Mouse (Mus musculus) ES-E14 (cell line): ENCODE measurements around the gene Tnpo3. TPM values are rescaled to one million over a fixed set of nuclear protein-coding genes. Genes with fewer than 3 reads are reported as not detected.
A peak's percentile ranks its signal among the peaks of the same experiment; 100 is the strongest.

Source experiments
- DNase-seq: peaks from one replicate; pipeline ENCODE4 v3.0.0-alpha.2; 2013; ENCODE audit warnings: low read depth, low spot score
- H3K27ac ChIP-seq: 2 replicates; pipeline ENCODE4 v1.5.1; 2012; ENCODE audit warnings: low read depth, mild to moderate bottlenecking, low read length, moderate library complexity, mixed read lengths; ENCODE audit not compliant: poor library complexity, insufficient read depth, severe bottlenecking
- H3K36me3 ChIP-seq: 2 replicates; pipeline ENCODE4 v1.6.1; 2012; ENCODE audit warnings: mild to moderate bottlenecking, low read length, moderate library complexity, mixed read lengths; ENCODE audit not compliant: control insufficient read depth, poor library complexity, insufficient read depth, severe bottlenecking
- H3K4me1 ChIP-seq, 2 experiments: fragments of 150-350 bp in 1 of 2; sonication (generic) in 1 of 2; 2 replicates each; pipeline ENCODE4 v1.6.1; 2012; ENCODE audit warnings: low read length in 2 of 2, mild to moderate bottlenecking in 1 of 2, mixed read lengths in 1 of 2; ENCODE audit not compliant: control insufficient read depth in 2 of 2, insufficient read depth in 2 of 2, poor library complexity in 1 of 2
- H3K4me3 ChIP-seq, 2 experiments: fragments of 150-350 bp in 1 of 2; sonication (generic) in 1 of 2; 2 replicates each; pipeline ENCODE4 v1.5.1; 2012; ENCODE audit warnings: low read length in 2 of 2, low read depth in 1 of 2, mild to moderate bottlenecking in 1 of 2, mixed read lengths in 1 of 2; ENCODE audit not compliant: insufficient read depth in 1 of 2, poor library complexity in 1 of 2, severe bottlenecking in 1 of 2
- H3K9ac ChIP-seq: 2 replicates; pipeline ENCODE4 v1.6.1; 2012; ENCODE audit warnings: low read depth, mild to moderate bottlenecking, low read length, mixed read lengths; ENCODE audit not compliant: poor library complexity, insufficient read depth, severe bottlenecking
- H3K9me3 ChIP-seq: fragments of 150-350 bp; sonication (generic); 2 replicates; pipeline ENCODE4 v1.6.1; 2012; ENCODE audit warnings: low read depth, mild to moderate bottlenecking, low read length; ENCODE audit not compliant: control insufficient read depth, insufficient read depth
- CHD2 ChIP-seq: IDR thresholded peaks from 2 replicates; pipeline ENCODE4 v1.6.1; 2014; ENCODE audit warnings: mild to moderate bottlenecking, low read depth, low read length, inconsistent platforms
- HCFC1 ChIP-seq: IDR thresholded peaks from 2 replicates; pipeline ENCODE4 v1.6.1; 2012; ENCODE audit warnings: low read length, inconsistent platforms, borderline replicate concordance; ENCODE audit not compliant: insufficient read depth
- MAFK ChIP-seq: IDR thresholded peaks from 2 replicates; pipeline ENCODE4 v1.6.1; 2014; ENCODE audit warnings: mild to moderate bottlenecking, low read depth, low read length, inconsistent platforms; ENCODE audit not compliant: insufficient read depth
- ZC3H11A ChIP-seq: IDR thresholded peaks from 2 replicates; pipeline ENCODE4 v1.6.1; 2012; ENCODE audit warnings: low read depth, mild to moderate bottlenecking, inconsistent platforms, low read length, borderline replicate concordance
- ZNF384 ChIP-seq: IDR thresholded peaks from 2 replicates; pipeline ENCODE4 v1.6.1; 2012; ENCODE audit warnings: low read depth, low read length, inconsistent platforms
- in situ Hi-C, 2 experiments: fragments of 600-800 bp; cut with MboI; formaldehyde crosslinking; loops; one replicate each; pipeline ENCODE4 v1.15.1; 2025; ENCODE audit warnings: low sequenced_read_pairs in 2 of 2, inconsistent platforms in 1 of 2; ENCODE audit not compliant: unreplicated experiment in 2 of 2
- total RNA-seq: library from RNA; depleted of rRNA; stranded (reverse); fragments of 300-350 nt; gene quantifications from 2 replicates; pipeline ENCODE4 v1.2.3, GENCODE M21; 2012

Tnpo3 gene
- total RNA-seq, 1 experiment, result 89.7 TPM

DNA sequence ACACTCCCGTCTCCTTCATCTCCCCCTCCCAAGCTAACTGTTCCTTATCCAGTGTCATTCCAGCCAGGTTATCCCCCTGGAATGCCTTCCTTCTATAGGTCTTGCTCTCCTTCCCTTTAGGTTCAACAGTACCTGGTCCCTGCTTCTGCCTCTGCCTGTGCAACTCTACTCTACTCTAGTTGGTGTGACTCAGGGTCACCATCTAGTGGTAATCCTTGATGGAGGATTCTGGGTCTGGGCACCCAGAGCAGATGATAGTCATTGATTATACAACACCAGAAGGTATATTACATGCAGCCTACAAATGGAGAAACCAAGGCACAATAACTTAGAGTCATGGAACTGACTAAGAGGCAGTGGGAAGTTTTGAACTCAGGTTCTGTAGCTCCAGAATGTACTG, 108.1 kb downstream of the Tnpo3 start:
- H3K9me3 ChIP-seq, result no peaks in the 10 kb centered on the region
- no peak for DNase-seq
- no peak overlapping the region for H3K27ac ChIP-seq
- TF ChIP-seq MAFK (no peak), ZC3H11A (no peak), HCFC1 (no peak), ZNF384 (no peak), CHD2 (no peak)
- H3K9ac ChIP-seq, result no peak overlapping the region
- in situ Hi-C loops, result no loop called here
- H3K4me1 ChIP-seq, result no peaks in the 10 kb centered on the region; a peak in 1 of 4 replicates
- H3K36me3 ChIP-seq, result no peaks in the 10 kb centered on the region
- no peak overlapping the region for H3K4me3 ChIP-seq

DNA sequence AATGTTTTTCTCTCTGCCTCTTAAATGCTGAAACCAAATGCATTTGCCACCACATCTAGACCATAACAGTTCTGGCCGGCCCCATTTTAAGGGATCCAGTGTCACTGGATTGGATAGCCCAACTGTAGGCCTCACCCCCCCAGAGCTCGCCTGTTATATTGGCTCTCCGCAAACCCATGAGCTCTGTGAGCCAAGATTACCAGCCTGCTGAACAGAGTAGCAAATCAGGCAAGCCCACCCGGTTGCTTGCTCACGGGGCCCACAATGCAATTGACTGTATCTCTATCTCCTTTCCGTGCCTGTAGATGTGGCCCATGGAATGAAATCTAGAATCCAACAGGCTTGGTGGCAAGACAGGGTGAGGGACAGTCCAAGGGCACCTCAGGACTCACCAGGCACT, 108.9 kb downstream of the Tnpo3 start:
- no peak for TF ChIP-seq HCFC1
- TF ChIP-seq MAFK, result no peak
- TF ChIP-seq ZC3H11A, result no peak
- TF ChIP-seq ZNF384, result no peak
- Histone ChIP-seq H3K4me1 (no peaks in the 10 kb centered on the region; a peak in 1 of 4 replicates), H3K9ac (no peak overlapping the region), H3K9me3 (no peaks in the 10 kb centered on the region), H3K27ac (no peak overlapping the region), H3K4me3 (no peak overlapping the region), H3K36me3 (no peaks in the 10 kb centered on the region)
- in situ Hi-C loops, result no loop called here
- DNase-seq, result no peak

DNA sequence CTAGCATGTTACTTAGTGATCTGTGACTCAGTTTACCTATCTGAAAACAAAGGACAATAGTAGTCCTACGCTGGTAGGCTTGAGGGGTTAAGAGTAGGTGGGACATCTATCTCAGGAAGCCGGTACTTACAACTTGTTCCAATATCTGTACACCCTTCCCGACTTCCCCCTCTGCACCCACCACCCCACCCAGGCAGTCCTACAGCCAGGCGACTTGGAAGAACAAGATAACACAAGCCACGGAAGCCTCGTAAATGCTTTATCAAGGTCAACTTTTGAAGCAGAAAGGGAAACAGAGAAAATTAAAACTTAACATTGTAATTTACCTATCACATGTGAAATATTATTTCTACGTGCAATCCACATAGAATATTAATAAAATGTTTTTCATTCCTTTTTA, 109.5 kb downstream of the Tnpo3 start:
- no peak for TF ChIP-seq ZC3H11A
- no peak for TF ChIP-seq MAFK
- TF ChIP-seq CHD2, result no peak
- no peak for TF ChIP-seq ZNF384
- TF ChIP-seq HCFC1, result no peak
- no peaks in the 10 kb centered on the region for H3K9me3 ChIP-seq
- H3K36me3 ChIP-seq, result no peaks in the 10 kb centered on the region
- in situ Hi-C loops, result no loop called here
- no peaks in the 10 kb centered on the region; a peak in 1 of 4 replicates for H3K4me1 ChIP-seq
- no peak for DNase-seq
- no peak overlapping the region for H3K4me3 ChIP-seq
- H3K27ac ChIP-seq, result no peak overlapping the region
- H3K9ac ChIP-seq, result no peak overlapping the region

DNA sequence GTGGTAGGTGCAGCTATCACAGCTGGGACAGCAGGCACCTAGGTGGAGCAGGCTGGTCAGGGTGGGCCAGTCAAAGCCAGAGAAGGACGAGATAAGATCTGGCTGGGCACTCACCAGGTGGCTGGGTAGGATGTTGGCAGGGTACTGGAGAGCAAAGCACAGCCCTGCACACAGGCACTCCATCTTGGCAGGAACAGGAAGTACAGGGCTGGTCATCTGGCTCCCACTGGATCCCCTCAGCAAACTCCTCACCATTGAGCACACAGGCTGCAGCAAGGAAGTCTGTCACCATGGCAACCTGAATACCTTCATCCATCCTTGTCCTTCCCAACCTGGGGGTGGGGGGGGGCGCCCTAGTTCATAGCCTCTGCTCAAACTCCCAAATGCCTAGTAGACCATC, 111.9 kb downstream of the Tnpo3 start:
- no peak for TF ChIP-seq ZC3H11A
- no peak for TF ChIP-seq MAFK
- no peak for TF ChIP-seq ZNF384
- TF ChIP-seq CHD2, result no peak
- no peak for TF ChIP-seq HCFC1
- Histone ChIP-seq H3K27ac (no peak overlapping the region), H3K9me3 (no peaks in the 10 kb centered on the region), H3K9ac (no peak overlapping the region), H3K4me1 (no peaks in the 10 kb centered on the region; a peak in 1 of 4 replicates), H3K4me3 (no peak overlapping the region), H3K36me3 (no peaks in the 10 kb centered on the region)
- DNase-seq, result no peak
- in situ Hi-C loops, result no loop called here

DNA sequence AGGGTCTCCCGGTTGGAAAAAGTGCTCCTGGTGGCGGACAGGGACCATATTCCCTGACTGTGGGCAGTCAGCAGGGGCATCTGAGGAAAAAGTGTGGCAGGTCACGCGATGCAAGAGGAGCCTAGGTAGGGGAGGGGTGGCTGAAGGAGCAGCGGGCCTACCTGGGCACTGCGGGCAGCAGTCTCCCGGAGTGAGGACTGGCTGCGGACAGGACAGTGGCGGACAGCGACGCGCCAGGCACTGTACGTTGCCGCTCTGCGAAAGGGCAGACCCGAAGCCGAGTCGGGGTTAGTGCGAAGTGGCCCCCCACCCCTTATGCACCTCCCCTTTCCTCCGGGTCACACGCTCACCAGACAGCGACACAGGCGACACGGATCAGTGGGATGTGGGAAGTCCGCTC, 113.4 kb downstream of the Tnpo3 start:
- TF ChIP-seq CHD2, result no peak
- TF ChIP-seq HCFC1, result no peak
- TF ChIP-seq ZNF384, result no peak
- TF ChIP-seq ZC3H11A, result no peak
- no peak for TF ChIP-seq MAFK
- Histone ChIP-seq H3K9ac (peak overlapping the region; percentile 21; the same call in 1 of the 2 replicates), H3K4me3 (peak overlapping the region; percentile 54 to 67), H3K9me3 (no peaks in the 10 kb centered on the region), H3K27ac (no peak overlapping the region), H3K4me1 (peaks cover 0 to 2% of the 10 kb centered on the region in 2 experiments; a peak in 1 of 4 replicates), H3K36me3 (no peaks in the 10 kb centered on the region)
- in situ Hi-C loops, result no loop called here
- no peak for DNase-seq
